Mouse (Mus musculus) E14TG2a.4 (cell line): ENCODE results near the gene Llgl1.

Source experiments
- H3K27me3 ChIP-seq: 2 replicates; pipeline ENCODE4 v1.6.1; 2014; ENCODE audit warnings: low read length, control low read depth; ENCODE audit not compliant: insufficient read depth
- H3K36me3 ChIP-seq: 2 replicates; pipeline ENCODE4 v1.6.1; 2014; ENCODE audit warnings: low read length, control low read depth; ENCODE audit not compliant: insufficient read depth
- H3K4me1 ChIP-seq: replicated peaks from 2 replicates; pipeline ENCODE4 v1.6.1; 2014; ENCODE audit warnings: low read depth, low read length, control low read depth
- H3K4me3 ChIP-seq: replicated peaks from 2 replicates; pipeline ENCODE4 v1.5.1; 2014; ENCODE audit warnings: mild to moderate bottlenecking, low read length
- H3K9me3 ChIP-seq: 2 replicates; pipeline ENCODE4 v1.6.1; 2014; ENCODE audit warnings: low read length, control low read depth
- CTCF ChIP-seq: conservative IDR thresholded peaks from 2 replicates; pipeline ENCODE4 v1.5.1; 2014; ENCODE audit warnings: low read length
- NANOG ChIP-seq: IDR thresholded peaks from 2 replicates; pipeline ENCODE4 v1.6.1; 2014; ENCODE audit warnings: borderline replicate concordance, low read length, mixed read lengths
- POU5F1 ChIP-seq: IDR thresholded peaks from 2 replicates; pipeline ENCODE4 v1.6.1; 2014; ENCODE audit warnings: low read length, borderline replicate concordance

Llgl1 gene

DNA sequence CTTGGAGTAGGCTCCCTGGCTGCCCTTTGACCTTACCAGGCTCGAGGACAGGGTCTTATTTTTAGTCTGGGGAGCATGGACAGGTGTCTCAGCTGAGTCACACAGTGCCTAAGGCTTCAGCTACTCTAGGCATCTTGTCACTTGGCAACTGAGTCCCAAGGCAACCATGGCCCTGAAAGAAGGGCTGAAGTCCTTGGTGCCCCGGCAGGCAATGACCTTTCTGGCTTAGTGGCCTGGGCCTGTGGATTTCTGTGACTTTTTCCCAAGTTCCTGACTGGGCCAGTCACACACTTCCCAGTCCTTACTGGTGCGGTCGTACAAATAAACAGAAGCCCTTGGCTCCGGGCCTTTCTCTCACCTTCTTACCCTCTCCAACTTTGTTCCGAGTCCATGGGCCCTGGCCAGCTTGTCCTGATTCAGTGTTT is 29.7 kb downstream of the Llgl1 start:
- H3K27me3 ChIP-seq, result peaks cover 6% of the 10 kb centered on the region; the same call in 1 of the 2 replicates
- no peaks in the 10 kb centered on the region for H3K9me3 ChIP-seq
- TF ChIP-seq NANOG, result no peak
- no peak for TF ChIP-seq POU5F1
- no peak for TF ChIP-seq CTCF
- H3K4me1 ChIP-seq, result peaks cover 71% of the 10 kb centered on the region
- peak overlapping the region; percentile 89 for H3K4me3 ChIP-seq
- H3K36me3 ChIP-seq, result peaks cover 43% of the 10 kb centered on the region

DNA sequence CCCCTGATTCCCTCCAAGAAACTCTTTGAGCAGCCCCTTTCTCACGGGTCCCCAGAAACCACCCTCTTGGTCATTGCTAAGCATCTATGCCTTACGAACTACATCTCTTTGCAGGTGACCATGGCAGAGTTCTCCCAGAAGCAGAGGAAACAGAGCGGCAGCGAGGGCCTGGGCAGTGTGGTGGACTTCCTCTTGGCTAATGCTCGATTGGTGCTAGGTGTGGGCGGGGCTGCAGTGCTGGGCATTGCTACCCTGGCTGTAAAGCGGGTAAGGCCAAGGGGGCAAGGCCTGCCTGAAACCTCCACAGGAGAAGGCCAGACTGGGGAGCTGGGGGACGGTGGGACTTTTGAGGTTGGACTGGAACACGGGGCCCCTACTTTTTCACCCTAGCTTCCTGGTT is 30.6 kb downstream of the Llgl1 start:
- Histone ChIP-seq H3K27me3 (peaks cover 6% of the 10 kb centered on the region; the same call in 1 of the 2 replicates), H3K4me1 (peaks cover 70% of the 10 kb centered on the region), H3K36me3 (peaks cover 39% of the 10 kb centered on the region), H3K4me3 (no peak overlapping the region), H3K9me3 (no peaks in the 10 kb centered on the region)
- no peak for TF ChIP-seq POU5F1
- TF ChIP-seq NANOG, result no peak
- TF ChIP-seq CTCF, result no peak

- no peak for TF ChIP-seq NANOG
- TF ChIP-seq POU5F1, result no peak
- TF ChIP-seq CTCF, result no peak
- peaks cover 43% of the 10 kb centered on the region for H3K36me3 ChIP-seq
- 0 out of 2 replicates have a peak, but pooled peaks cover under 1% of the 10 kb centered on the region for H3K27me3 ChIP-seq
- no peaks in the 10 kb centered on the region for H3K9me3 ChIP-seq
- peaks cover 64% of the 10 kb centered on the region for H3K4me1 ChIP-seq
- peak overlapping the region; percentile 76 for H3K4me3 ChIP-seq
Observed at GRCm38 (mm10) chr11:60731251-60731650, 31.7 kb downstream of the Llgl1 start.

GRCm38 (mm10) chr11:60734206-60734605 is 34.7 kb downstream of the Llgl1 start:
- H3K27me3 ChIP-seq, result no peaks in the 10 kb centered on the region
- H3K4me1 ChIP-seq, result peaks cover 66% of the 10 kb centered on the region
- H3K36me3 ChIP-seq, result peaks cover 61% of the 10 kb centered on the region
- TF ChIP-seq POU5F1 (no peak), CTCF (no peak), NANOG (no peak)
- H3K9me3 ChIP-seq, result peaks cover 4% of the 10 kb centered on the region; the same call in 1 of the 2 replicates
- H3K4me3 ChIP-seq, result no peak overlapping the region

- no peaks in the 10 kb centered on the region for H3K27me3 ChIP-seq
- H3K36me3 ChIP-seq, result peaks cover 71% of the 10 kb centered on the region
- no peak overlapping the region for H3K4me3 ChIP-seq
- no peak for TF ChIP-seq NANOG
- no peak for TF ChIP-seq CTCF
- TF ChIP-seq POU5F1, result no peak
- peaks cover 4% of the 10 kb centered on the region; the same call in 1 of the 2 replicates for H3K9me3 ChIP-seq
- H3K4me1 ChIP-seq, result peaks cover 66% of the 10 kb centered on the region
Observed at GRCm38 (mm10) chr11:60735191-60735590, 35.7 kb downstream of the Llgl1 start.

DNA sequence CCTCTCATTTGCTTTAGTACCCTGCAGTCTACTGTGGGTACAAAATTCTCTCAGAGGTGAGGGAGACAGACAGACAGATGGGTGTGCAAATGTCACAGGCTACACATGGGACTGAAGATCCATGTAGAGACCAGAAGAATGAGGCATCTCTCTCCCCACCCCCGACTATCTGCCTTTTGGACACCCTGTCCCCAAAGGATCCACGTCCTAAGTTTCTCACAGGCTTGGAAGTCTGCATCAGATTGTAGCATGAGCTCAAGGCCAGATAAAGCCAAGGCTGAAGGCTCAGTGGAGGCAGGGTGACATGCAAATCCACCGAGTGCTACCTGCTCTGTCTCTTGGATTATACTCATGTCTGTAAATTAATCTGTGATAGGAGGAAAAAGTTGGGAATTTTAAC is 37.0 kb downstream of the Llgl1 start:
- peaks cover 4% of the 10 kb centered on the region; the same call in 1 of the 2 replicates for H3K9me3 ChIP-seq
- peaks cover 66% of the 10 kb centered on the region for H3K4me1 ChIP-seq
- H3K36me3 ChIP-seq, result peaks cover 70% of the 10 kb centered on the region
- H3K27me3 ChIP-seq, result no peaks in the 10 kb centered on the region
- TF ChIP-seq NANOG, result no peak
- no peak for TF ChIP-seq CTCF
- TF ChIP-seq POU5F1, result no peak
- no peak overlapping the region for H3K4me3 ChIP-seq

GRCm38 (mm10) chr11:60737450-60737849 is 37.9 kb downstream of the Llgl1 start:
- Histone ChIP-seq H3K36me3 (peaks cover 70% of the 10 kb centered on the region), H3K27me3 (no peaks in the 10 kb centered on the region), H3K9me3 (peaks cover 4% of the 10 kb centered on the region; the same call in 1 of the 2 replicates), H3K4me3 (no peak overlapping the region), H3K4me1 (peaks cover 66% of the 10 kb centered on the region)
- TF ChIP-seq CTCF (no peak), NANOG (no peak), POU5F1 (no peak)

DNA sequence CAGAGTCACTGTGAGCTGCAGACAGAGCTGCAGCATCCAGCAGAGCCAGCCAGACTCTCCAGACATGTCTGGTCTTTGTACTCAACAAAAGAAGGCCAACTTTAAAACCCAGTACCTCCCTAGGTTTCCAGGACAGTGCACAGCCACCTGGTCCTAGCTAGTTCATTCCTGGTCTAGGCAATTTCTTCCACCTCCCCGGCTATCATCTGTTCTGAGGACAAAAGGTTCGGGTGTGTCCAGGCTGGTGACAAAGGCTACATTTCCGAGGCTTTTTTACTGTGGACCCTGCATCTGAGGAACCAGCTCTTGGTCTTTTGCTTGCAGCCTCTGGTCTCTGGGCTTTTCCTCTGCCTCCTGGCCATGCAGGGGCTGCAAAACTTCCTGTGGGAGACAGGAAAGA is 40.8 kb downstream of the Llgl1 start:
- H3K4me1 ChIP-seq, result peaks cover 68% of the 10 kb centered on the region
- peaks cover 4% of the 10 kb centered on the region; the same call in 1 of the 2 replicates for H3K9me3 ChIP-seq
- TF ChIP-seq CTCF, result no peak
- peaks cover 81% of the 10 kb centered on the region for H3K36me3 ChIP-seq
- H3K4me3 ChIP-seq, result peak overlapping the region; percentile 39
- no peaks in the 10 kb centered on the region for H3K27me3 ChIP-seq

GRCm38 (mm10) chr11:60755570-60755969 is 56.0 kb downstream of the Llgl1 start:
- H3K9me3 ChIP-seq, result no peaks in the 10 kb centered on the region
- no peak overlapping the region for H3K4me3 ChIP-seq
- no peaks in the 10 kb centered on the region for H3K27me3 ChIP-seq
- TF ChIP-seq POU5F1, result no peak
- TF ChIP-seq NANOG, result no peak
- TF ChIP-seq CTCF, result no peak
- H3K36me3 ChIP-seq, result peaks cover 91% of the 10 kb centered on the region
- no peaks in the 10 kb centered on the region; the same call in 1 of the 2 replicates for H3K4me1 ChIP-seq
